Mouse (Mus musculus) lung, adult 2 months (tissue): ENCODE measurements around the gene Adamtsl1. TPM values are rescaled to one million over a fixed set of nuclear protein-coding genes. Genes with fewer than 3 reads are reported as not detected.

Source experiments
- DNase-seq: peaks from one replicate; pipeline ENCODE4 v3.0.0; 2022
- H3K4me1 ChIP-seq: fragments of 200-500 bp; 2 replicates; pipeline ENCODE4 v1.6.1; 2011; ENCODE audit warnings: low read length; ENCODE audit not compliant: control insufficient read depth, insufficient read depth
- H3K4me3 ChIP-seq: fragments of 200-500 bp; replicated peaks from 2 replicates; pipeline ENCODE3; 2011; ENCODE audit warnings: low read depth, mild to moderate bottlenecking, control low read depth, low read length; ENCODE audit errors: extremely low read depth
- CTCF ChIP-seq: fragments of 200-500 bp; IDR thresholded peaks from 2 replicates; pipeline ENCODE4 v1.5.1; 2011; ENCODE audit warnings: mild to moderate bottlenecking, low read length, control low read depth; ENCODE audit not compliant: insufficient read depth
- POLR2A ChIP-seq: fragments of 200-500 bp; IDR thresholded peaks from 2 replicates; pipeline ENCODE4 v1.6.1; 2011; ENCODE audit warnings: low read depth, mild to moderate bottlenecking, control low read depth, low read length, borderline replicate concordance; ENCODE audit errors: extremely low read depth
- WGBS: fragments of 180-500 bp; shearing (Covaris S2); methylation state at CpG from one replicate; pipeline ENCODE4 v1.1.7; 2018; 5-methylcytosine and 5-hydroxymethylcytosine counted together
- polyA plus RNA-seq: library from polyadenylated mRNA; depleted of rRNA; stranded (reverse); fragments of >200 nt; gene quantifications from 2 replicates; pipeline ENCODE4 v1.2.3, GENCODE M21; 2012

The Adamtsl1 gene
- polyA plus RNA-seq, 1 experiment, result 10.8 TPM

DNA sequence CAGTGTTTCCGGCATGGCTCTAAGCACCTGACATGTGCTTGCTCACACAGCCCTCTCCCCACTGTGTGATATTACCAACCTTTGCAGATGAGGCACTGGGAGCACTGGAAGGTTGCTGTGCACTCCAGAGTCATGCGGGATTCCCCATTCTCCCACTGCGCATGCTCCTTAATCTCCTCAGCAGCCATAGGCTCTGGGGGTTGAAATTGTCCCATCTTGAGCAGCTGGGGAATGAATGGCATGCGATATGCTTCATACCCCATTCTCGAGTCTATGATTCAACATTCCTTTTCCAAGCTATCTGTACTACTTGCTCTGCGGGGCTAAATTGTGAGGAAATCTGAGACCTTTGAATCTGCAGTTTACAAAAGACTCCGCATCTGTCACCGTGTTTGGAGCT, 812.7 kb downstream of the Adamtsl1 start:
- no peak for DNase-seq
- TF ChIP-seq POLR2A, result no peak
- Histone ChIP-seq H3K4me1 (no peaks in the 10 kb centered on the region; the same call in 1 of the 2 replicates), H3K4me3 (no peak overlapping the region)
- WGBS, result 70% methylated on average over 8 of the region's 8 CpGs

DNA sequence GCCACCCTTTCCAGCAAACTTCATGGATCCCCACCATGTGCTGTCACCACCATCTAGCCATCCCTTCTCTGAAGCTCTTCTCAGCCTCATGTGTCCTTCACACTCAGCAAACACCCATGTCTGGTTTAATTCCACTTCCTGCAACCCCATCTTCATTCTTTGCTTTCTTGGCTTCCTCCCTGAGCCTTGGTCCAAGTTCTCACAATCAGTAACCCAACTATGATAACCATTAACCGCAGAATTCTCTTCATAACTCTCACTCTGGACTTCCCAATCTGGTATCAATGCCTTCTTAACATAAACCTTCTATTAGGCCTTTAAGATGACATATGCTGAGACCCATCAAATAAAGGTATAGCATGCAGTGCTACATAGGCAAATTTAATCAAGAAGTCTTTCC, 815.5 kb downstream of the Adamtsl1 start:
- no peak overlapping the region for H3K4me3 ChIP-seq
- WGBS, result 81% methylated on average over 1 of the region's 1 CpGs
- DNase-seq, result no peak
- no peak for TF ChIP-seq POLR2A
- TF ChIP-seq CTCF, result no peak
- H3K4me1 ChIP-seq, result no peaks in the 10 kb centered on the region; the same call in 1 of the 2 replicates

DNA sequence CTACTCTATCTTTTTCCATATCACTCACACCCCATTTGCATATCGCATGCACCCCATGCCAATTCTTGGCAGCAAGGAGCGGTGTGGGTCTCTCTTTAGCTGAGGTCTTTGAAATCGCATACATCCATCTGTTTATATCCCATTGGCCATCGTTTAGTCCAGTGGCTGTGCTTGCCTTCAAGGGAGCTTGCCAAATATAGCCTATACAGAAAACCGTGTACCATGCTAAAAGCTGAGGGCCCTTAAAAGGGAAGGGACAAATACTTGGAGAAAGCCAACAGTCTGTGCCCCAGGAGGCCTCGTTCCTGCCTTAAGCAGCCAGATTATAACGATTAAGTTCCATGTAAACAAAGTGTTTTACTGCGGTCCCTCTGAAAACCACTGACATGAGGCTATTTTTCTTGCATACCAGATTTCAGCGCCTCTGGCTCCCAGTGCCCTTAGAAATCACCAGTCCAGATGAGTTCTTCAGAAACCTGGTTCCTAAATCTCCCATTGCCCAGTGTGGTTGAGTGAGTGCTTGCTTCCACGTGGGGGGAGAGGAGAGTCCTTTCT, 822.0 kb downstream of the Adamtsl1 start:
- DNase-seq, result no peak
- Histone ChIP-seq H3K4me1 (no peaks in the 10 kb centered on the region; the same call in 1 of the 2 replicates), H3K4me3 (no peak overlapping the region)
- TF ChIP-seq CTCF (no peak), POLR2A (no peak)
- WGBS, result 45% methylated on average over 10 of the region's 10 CpGs

GRCm38 (mm10) chr4:86337216-86337765, 823.3 kb downstream of the Adamtsl1 start:
- Histone ChIP-seq H3K4me3 (no peak overlapping the region), H3K4me1 (no peaks in the 10 kb centered on the region; the same call in 1 of the 2 replicates)
- 45% methylated on average over 6 of the region's 6 CpGs for WGBS
- DNase-seq, result no peak
- no peak for TF ChIP-seq CTCF
- TF ChIP-seq POLR2A, result no peak

- DNase-seq, result no peak
- TF ChIP-seq CTCF (no peak), POLR2A (no peak)
- H3K4me1 ChIP-seq, result no peaks in the 10 kb centered on the region
- WGBS, result 86% methylated on average over 4 of the region's 4 CpGs
- H3K4me3 ChIP-seq, result no peak overlapping the region
Measured at GRCm38 (mm10) chr4:86349341-86349740, 835.4 kb downstream of the Adamtsl1 start.

DNA sequence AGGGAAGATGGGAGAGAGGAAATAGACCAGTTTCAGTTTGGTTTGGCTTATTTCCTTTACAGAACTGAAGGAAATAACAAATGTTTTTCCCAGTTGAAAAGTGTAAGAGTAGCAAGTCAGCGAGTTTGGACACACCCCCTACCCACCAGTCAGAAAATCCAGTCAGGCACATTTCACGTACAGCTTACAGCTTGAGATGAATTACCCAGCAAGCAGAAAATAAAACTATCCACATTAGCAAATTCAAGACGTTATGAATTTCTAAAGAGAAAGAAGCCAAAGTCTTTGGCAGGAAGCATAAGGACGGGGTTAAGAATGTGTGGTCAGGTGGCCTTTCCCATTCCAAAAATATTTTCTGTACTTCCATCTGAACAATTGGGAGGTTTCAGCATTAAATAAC, 838.1 kb downstream of the Adamtsl1 start:
- TF ChIP-seq POLR2A, result no peak
- no peaks in the 10 kb centered on the region for H3K4me1 ChIP-seq
- H3K4me3 ChIP-seq, result no peak overlapping the region
- 35% methylated on average over 4 of the region's 4 CpGs for WGBS
- no peak for DNase-seq

GRCm38 (mm10) chr4:86353550-86353949, 839.6 kb downstream of the Adamtsl1 start:
- no peaks in the 10 kb centered on the region for H3K4me1 ChIP-seq
- 87% methylated on average over 4 of the region's 4 CpGs for WGBS
- TF ChIP-seq CTCF, result no peak
- no peak for TF ChIP-seq POLR2A

GRCm38 (mm10) chr4:86359398-86359797, 845.4 kb downstream of the Adamtsl1 start:
- WGBS, result 75% methylated on average over 5 of the region's 5 CpGs

More at GRCm38 (mm10) chr4:86353550-86353949, 839.6 kb downstream of the Adamtsl1 start:
- H3K4me3 ChIP-seq, result no peak overlapping the region
- DNase-seq, result no peak

GRCm38 (mm10) chr4:86369055-86369454, 855.1 kb downstream of the Adamtsl1 start:
- WGBS, result 76% methylated on average over 8 of the region's 8 CpGs
- TF ChIP-seq POLR2A, result no peak
- TF ChIP-seq CTCF, result no peak
- no peaks in the 10 kb centered on the region for H3K4me1 ChIP-seq
- DNase-seq, result no peak
- no peak overlapping the region for H3K4me3 ChIP-seq

More at GRCm38 (mm10) chr4:86359398-86359797, 845.4 kb downstream of the Adamtsl1 start:
- TF ChIP-seq CTCF (no peak), POLR2A (no peak)
- DNase-seq, result no peak
- peaks cover 6% of the 10 kb centered on the region; the same call in 1 of the 2 replicates for H3K4me1 ChIP-seq
- H3K4me3 ChIP-seq, result no peak overlapping the region

DNA sequence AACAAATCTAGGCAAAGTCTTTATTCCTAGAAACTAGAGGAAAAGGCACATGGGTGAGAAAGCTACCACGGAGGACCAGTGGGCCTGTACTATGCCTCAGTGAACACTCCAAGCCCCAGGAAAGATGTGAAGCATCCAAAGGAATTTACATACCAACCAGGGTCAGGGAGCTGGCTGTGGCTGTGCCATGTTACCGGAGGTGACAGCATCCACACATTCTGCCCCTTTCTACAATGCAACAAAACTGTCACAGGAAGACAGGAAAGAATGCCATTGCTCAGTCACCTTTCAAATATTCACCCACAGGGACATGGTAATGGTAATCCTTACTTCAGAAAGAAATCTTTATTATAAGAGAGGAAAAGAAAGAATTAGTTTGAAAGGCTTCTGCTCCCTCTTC, 859.2 kb downstream of the Adamtsl1 start:
- Histone ChIP-seq H3K4me1 (no peaks in the 10 kb centered on the region), H3K4me3 (no peak overlapping the region)
- TF ChIP-seq POLR2A, result no peak
- no peak for TF ChIP-seq CTCF
- WGBS, result 70% methylated on average over 2 of the region's 2 CpGs
- no peak for DNase-seq

- peak; percentile 13 for DNase-seq
- Histone ChIP-seq H3K4me3 (no peak overlapping the region), H3K4me1 (no peaks in the 10 kb centered on the region)
- TF ChIP-seq POLR2A (no peak), CTCF (no peak)
- WGBS, result 42% methylated on average over 2 of the region's 2 CpGs
Measured at GRCm38 (mm10) chr4:86383124-86383523, 869.2 kb downstream of the Adamtsl1 start.

- Histone ChIP-seq H3K4me3 (no peak overlapping the region), H3K4me1 (no peaks in the 10 kb centered on the region)
- 86% methylated on average over 6 of the region's 6 CpGs for WGBS
- DNase-seq, result no peak
- TF ChIP-seq CTCF (no peak), POLR2A (no peak)
Measured at GRCm38 (mm10) chr4:86385121-86385520, 871.1 kb downstream of the Adamtsl1 start.
